Mouse (Mus musculus) spleen, adult 2 months (tissue): ENCODE data around the gene Dock9.

Experiments
- CTCF ChIP-seq: fragments of 200-500 bp; IDR thresholded peaks from 2 replicates; pipeline ENCODE4 v1.5.1; 2011; ENCODE audit warnings: mild to moderate bottlenecking, inconsistent platforms; ENCODE audit not compliant: insufficient read depth, insufficient read length, insufficient replicate concordance; ENCODE audit errors: extremely low read depth
- POLR2A ChIP-seq: fragments of 200-500 bp; IDR thresholded peaks from 2 replicates; pipeline ENCODE4 v1.6.1; 2011; ENCODE audit warnings: low read depth, low read length, inconsistent platforms

GRCm38 (mm10) chr14:121608522-121608921 is 189.1 kb downstream of the Dock9 start:
- no peak for TF ChIP-seq CTCF
- no peak for TF ChIP-seq POLR2A
